Mouse (Mus musculus): ENCODE measurements around the gene Uaca. TPM values are rescaled to one million over a fixed set of nuclear protein-coding genes. Genes with fewer than 3 reads are reported as not detected.
"Not testable (repeated sequence)": the region's sequence is repeated elsewhere in the genome, so short reads cannot be mapped to it uniquely, and the experiment has no call there.

Uaca gene
- total RNA-seq, 2 experiments from 2014 or later: 10.9 to 12.3 TPM

GRCm38 (mm10) chr9:60782057-60782789 is 12.1 kb upstream of the Uaca start:
- intact Hi-C loops (cut with DNase I): no loop called here
- no peak for DNase-seq (ENCODE audit: low spot score in 2 of 2)

- intact Hi-C loops (cut with DNase I): no loop called here
- no peak for DNase-seq (ENCODE audit: low spot score in 2 of 2)
These were observed 9.3 kb upstream of the Uaca start for GRCm38 (mm10) chr9:60785069-60785468.

GRCm38 (mm10) chr9:60787517-60788110 is 6.7 kb upstream of the Uaca start:
- intact Hi-C loops (cut with DNase I): no loop called here
- no peak for DNase-seq (ENCODE audit: low spot score in 2 of 2)

- no peak for DNase-seq (ENCODE audit: low spot score in 2 of 2)
- intact Hi-C loops (cut with DNase I): no loop called here
These were observed 4.1 kb upstream of the Uaca start for GRCm38 (mm10) chr9:60790282-60790681.

- intact Hi-C loops (cut with DNase I): no loop called here
- DNase-seq (ENCODE audit: low spot score in 2 of 2): no peak
These were observed 554 bp downstream of the Uaca start for GRCm38 (mm10) chr9:60794841-60795351.

- peak; percentile 49 to 72 for DNase-seq (ENCODE audit: low spot score in 2 of 2)
- intact Hi-C loops (cut with DNase I): no loop called here
These were observed 1.7 kb downstream of the Uaca start for GRCm38 (mm10) chr9:60796076-60796475.

GRCm38 (mm10) chr9:60797126-60797525 is 2.8 kb downstream of the Uaca start:
- no peak for DNase-seq (ENCODE audit: low spot score in 2 of 2)
- intact Hi-C loops (cut with DNase I): no loop called here

- intact Hi-C loops (cut with DNase I): no loop called here
- no peak for DNase-seq (ENCODE audit: low spot score in 2 of 2)
These were observed 4.7 kb downstream of the Uaca start for GRCm38 (mm10) chr9:60799061-60799460.

GRCm38 (mm10) chr9:60800663-60801382 is 6.5 kb downstream of the Uaca start:
- intact Hi-C loops (cut with DNase I): no loop called here
- no peak for DNase-seq (ENCODE audit: low spot score in 2 of 2)

- no peak for DNase-seq (ENCODE audit: low spot score in 2 of 2)
- intact Hi-C loops (cut with DNase I): no loop called here
These were observed 7.4 kb downstream of the Uaca start for GRCm38 (mm10) chr9:60801746-60802145.

- intact Hi-C loops (cut with DNase I): no loop called here
- DNase-seq (ENCODE audit: low spot score in 2 of 2): no peak
These were observed 8.0 kb downstream of the Uaca start for GRCm38 (mm10) chr9:60802341-60802740.

GRCm38 (mm10) chr9:60806021-60806420 is 11.7 kb downstream of the Uaca start:
- intact Hi-C loops (cut with DNase I): no loop called here
- DNase-seq (ENCODE audit: low spot score in 2 of 2): no peak

GRCm38 (mm10) chr9:60807996-60808395 is 13.7 kb downstream of the Uaca start:
- intact Hi-C loops (cut with DNase I): no loop called here
- DNase-seq (ENCODE audit: low spot score in 2 of 2): no peak

GRCm38 (mm10) chr9:60813139-60813880 is 19.0 kb downstream of the Uaca start:
- intact Hi-C loops (cut with DNase I): no loop called here
- DNase-seq (ENCODE audit: low spot score in 2 of 2): no peak

- intact Hi-C loops (cut with DNase I): loop anchor here (5.0 kb wide), 1 partner anchor 58 kb away; no protein-coding TSS in a partner anchor
- DNase-seq (ENCODE audit: low spot score in 2 of 2): no peak
These were observed 21.2 kb downstream of the Uaca start for GRCm38 (mm10) chr9:60815502-60815901.

- no peak for DNase-seq (ENCODE audit: low spot score in 2 of 2)
- intact Hi-C loops (cut with DNase I): loop anchor here (5.0 kb wide), 1 partner anchor 60 kb away; no protein-coding TSS in a partner anchor
These were observed 23.2 kb downstream of the Uaca start for GRCm38 (mm10) chr9:60817585-60817984.

- intact Hi-C loops (cut with DNase I): loop anchor here (5.0 kb wide), 1 partner anchor 61 kb away; no protein-coding TSS in a partner anchor
- DNase-seq (ENCODE audit: low spot score in 2 of 2): not testable (repeated sequence)
These were observed 24.2 kb downstream of the Uaca start for GRCm38 (mm10) chr9:60818582-60818981.

GRCm38 (mm10) chr9:60819340-60819739 is 25.0 kb downstream of the Uaca start:
- intact Hi-C loops (cut with DNase I): loop anchor here (5.0 kb wide), 1 partner anchor 62 kb away; no protein-coding TSS in a partner anchor
- peak in 1 of 2 experiments; percentile 33 for DNase-seq (ENCODE audit: low spot score in 2 of 2)

GRCm38 (mm10) chr9:60821501-60821900 is 27.2 kb downstream of the Uaca start:
- intact Hi-C loops (cut with DNase I): loop anchor here (2.0 kb wide), 1 partner anchor 37 kb away; no protein-coding TSS in a partner anchor
- DNase-seq (ENCODE audit: low spot score in 2 of 2): no peak

All from left cerebral cortex, postnatal 14 days (tissue).